Mouse (Mus musculus) left cerebral cortex, adult 9 months (tissue): ENCODE data around the gene Cenpu.
A peak's percentile ranks its signal among the peaks of the same experiment; 100 is the strongest.
"Not testable (repeated sequence)": the region's sequence is repeated elsewhere in the genome, so short reads cannot be mapped to it uniquely, and the experiment has no call there.

ENCODE experiments used
- DNase-seq, 2 experiments: peaks; one replicate each; pipeline ENCODE4 v3.0.0; 2022; ENCODE audit warnings: low spot score in 2 of 2

The Cenpu gene

DNA sequence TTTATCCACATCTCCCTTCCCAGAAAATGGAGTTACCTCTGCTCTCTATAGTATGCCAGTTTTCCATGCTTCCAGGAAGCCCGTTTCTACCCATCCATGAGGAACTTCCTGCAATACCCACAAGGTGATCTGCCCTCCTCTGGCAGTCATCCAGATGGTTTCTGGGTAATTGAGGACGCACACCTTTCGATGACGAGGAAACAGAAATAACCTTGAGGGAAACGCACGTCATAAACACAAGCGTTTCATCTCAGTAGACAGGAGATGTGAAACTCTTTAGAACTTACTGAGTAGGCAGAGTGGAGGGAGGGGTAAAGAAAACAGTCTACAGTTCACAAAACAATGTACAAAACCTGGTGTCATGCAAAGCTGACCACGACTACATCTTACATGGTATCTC, 1.8 kb upstream of the Cenpu start:
- no peak for DNase-seq

- DNase-seq: peak in 1 of 2 experiments; percentile 8
Measured at GRCm38 (mm10) chr8:46551029-46551428, 799 bp upstream of the Cenpu start.

- DNase-seq: no peak
Measured at GRCm38 (mm10) chr8:46552441-46552765, 575 bp downstream of the Cenpu start.

DNA sequence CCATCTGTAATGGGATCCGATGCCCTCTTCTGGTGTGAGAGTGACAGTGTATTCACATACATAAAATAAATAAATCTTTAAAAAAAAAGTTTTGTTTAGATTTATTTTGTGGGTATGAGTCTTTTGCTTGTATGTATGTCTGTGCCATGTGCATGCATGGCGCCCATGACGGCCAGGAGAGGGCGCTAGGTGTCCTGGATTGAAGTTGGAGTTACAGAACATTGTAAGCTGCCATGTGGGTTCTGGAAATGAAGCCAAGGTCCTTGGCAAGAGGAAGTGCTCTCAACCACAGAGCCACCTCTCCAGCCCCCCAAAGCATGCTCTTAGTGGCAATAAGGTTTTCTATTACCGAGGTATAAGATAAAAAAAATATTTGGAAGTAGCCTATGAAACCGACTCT, 7.6 kb downstream of the Cenpu start:
- DNase-seq: no peak

DNA sequence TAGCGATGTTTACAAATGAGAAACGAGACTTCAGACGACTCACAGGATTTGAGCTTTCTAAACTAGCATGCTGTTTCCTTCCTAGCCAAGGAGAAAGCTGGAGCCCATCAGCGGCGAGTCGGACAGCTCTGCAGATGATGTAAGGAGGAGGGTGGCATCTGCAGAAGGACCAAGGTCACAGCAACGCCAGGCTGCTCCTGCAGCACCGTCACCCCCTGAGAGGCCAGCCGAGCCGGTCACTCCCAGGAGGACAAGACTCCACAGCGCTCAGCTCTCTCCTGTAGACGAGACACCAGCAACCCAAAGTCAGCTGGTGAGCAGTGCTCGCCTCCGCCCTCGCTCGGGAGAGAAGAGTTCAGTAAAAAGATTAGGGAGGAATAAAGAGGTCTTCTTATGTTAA, 10.5 kb downstream of the Cenpu start:
- DNase-seq: no peak

- peak; percentile 75 to 89 for DNase-seq
Measured at GRCm38 (mm10) chr8:46566914-46567529, 15.2 kb downstream of the Cenpu start.

- DNase-seq: peak in 1 of 2 experiments; percentile 25
Measured at GRCm38 (mm10) chr8:46567946-46568345, 16.1 kb downstream of the Cenpu start.

GRCm38 (mm10) chr8:46568942-46569341, 17.1 kb downstream of the Cenpu start:
- no peak for DNase-seq

DNA sequence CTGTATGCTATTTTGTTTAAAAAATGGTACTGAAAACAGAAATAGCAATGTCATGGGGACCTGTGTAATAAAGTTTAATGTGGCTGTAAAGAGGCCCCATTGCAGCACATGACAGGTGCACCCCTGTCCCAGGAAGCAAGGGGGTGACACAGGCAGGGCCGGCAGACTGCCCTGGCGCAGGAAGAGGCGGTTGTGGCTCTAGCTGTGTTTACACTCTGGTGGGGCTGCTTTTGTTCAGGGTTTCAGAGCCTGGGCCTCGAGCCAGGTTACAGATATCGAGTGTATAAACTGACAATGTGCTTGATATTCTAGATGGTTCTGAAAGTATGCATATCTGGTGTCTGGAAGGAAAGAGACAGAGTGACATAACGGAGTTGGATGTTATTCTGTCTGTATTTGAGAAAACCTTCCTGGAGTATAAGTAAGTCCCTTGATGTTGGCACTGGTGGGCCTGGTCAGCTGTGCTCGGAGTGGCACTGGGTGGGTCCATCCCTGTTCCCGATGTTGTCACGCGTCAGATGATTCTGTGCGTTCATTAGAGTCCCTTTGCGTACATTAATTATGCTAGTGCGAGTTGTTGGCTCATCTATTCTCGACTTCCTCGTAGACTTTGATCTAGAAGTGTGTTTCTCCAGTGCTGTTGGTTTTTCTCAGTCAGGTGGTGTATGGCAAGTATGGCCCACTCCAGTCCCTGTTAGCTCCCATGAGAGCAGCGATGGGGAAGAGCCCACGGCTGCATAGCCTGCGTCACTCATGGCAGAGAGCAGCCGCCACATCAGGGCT, 18.0 kb downstream of the Cenpu start:
- no peak for DNase-seq

- DNase-seq: no peak
Measured at GRCm38 (mm10) chr8:46570673-46571072, 18.8 kb downstream of the Cenpu start.

GRCm38 (mm10) chr8:46573446-46573845, 21.6 kb downstream of the Cenpu start:
- DNase-seq: no peak

DNA sequence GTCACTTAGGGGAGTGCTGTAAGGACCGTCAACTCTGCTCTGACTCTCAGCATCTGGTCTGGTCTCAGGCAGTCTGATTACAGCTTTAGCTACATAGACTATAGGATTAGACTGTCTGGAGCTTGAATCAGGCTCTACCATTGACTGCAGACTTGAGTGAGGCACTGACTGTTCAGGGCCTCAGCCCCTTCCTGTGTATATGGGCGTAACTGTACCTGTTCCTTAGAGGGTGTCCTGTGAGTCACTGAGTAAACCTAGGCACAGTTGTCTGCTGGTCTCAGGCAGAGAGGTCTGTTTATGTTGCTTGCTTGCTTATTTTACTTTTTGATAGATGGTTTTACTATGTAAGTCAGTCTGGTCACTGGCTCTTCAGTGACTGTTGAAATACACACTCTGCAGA, 22.1 kb downstream of the Cenpu start:
- no peak for DNase-seq

- DNase-seq: no peak
Measured at GRCm38 (mm10) chr8:46578794-46579193, 27.0 kb downstream of the Cenpu start.

DNA sequence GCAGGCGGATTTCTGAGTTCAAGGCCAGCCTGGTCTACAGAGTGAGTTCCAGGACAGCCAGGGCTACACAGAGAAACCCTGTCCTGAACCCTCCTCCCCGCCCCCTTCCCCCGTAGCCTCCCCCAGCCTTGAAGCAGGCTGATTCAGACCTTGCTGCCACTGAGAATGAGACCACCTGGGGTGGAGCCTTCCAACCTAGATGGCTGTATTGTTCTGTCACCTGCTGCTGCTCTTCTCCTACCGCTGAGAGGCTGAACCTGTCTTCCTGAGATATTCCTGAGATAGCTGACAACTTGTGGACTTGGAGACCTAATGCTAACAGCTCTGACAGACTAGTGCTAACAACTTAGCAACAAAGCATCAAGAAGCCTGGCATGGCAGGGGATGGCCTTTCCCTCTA, 32.5 kb downstream of the Cenpu start:
- DNase-seq: not testable (repeated sequence)

DNA sequence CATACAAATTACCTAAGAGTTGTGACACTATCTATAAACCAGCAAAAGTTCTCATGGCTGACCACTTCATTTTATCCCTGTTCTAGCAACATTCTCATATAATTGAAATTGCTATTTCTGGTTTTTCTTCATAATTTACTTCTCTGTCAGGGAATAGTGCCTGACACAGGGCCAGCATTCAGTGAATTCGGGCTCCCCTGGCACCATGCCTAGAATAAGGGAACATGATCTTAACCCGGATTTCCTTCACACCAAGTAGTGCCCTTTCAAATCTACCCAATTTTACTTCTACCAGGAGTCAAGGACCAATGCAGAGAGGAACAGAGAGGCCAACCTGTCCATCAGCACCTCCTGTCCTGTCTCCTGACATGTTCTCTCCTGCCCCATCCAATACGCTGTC, 33.7 kb downstream of the Cenpu start:
- no peak for DNase-seq

GRCm38 (mm10) chr8:46587911-46588310, 36.1 kb downstream of the Cenpu start:
- DNase-seq: no peak

DNA sequence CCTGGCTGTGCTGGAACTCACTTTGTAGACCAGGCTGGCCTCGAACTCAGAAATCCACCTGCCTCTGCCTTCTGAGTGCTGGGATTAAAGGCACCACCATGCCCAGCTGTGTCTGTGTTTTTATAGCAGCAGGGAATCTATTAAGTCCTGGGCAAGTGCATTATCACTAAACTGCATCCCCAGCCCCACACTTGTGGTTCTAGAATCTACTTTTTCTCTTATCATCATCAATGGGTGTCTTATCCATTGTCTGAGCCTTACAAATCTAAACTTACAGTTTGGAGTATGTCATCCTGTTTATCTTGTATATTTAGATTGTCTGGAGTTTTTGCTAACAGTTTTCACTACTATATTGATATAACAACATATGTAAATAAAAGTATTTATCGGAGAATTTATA, 36.8 kb downstream of the Cenpu start:
- no peak for DNase-seq

DNA sequence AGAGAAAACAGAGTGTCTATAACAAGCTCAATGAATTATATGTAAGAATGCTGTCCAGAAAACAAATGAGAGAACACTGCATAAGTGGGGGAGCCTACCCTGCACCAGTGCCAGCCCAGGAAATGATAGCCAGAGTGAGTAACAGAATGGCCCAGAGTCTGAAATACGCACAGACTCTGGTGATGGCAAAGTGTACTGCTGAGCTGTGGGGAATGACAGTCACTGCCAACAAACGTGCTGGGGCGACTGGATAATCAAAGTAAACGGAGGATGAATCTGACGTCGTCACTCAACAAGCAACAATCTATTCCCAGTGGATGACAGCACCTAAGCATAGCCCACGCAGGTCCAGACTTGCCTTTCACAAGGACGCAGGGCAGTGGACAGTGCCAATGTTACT, 41.2 kb downstream of the Cenpu start:
- DNase-seq: no peak

DNA sequence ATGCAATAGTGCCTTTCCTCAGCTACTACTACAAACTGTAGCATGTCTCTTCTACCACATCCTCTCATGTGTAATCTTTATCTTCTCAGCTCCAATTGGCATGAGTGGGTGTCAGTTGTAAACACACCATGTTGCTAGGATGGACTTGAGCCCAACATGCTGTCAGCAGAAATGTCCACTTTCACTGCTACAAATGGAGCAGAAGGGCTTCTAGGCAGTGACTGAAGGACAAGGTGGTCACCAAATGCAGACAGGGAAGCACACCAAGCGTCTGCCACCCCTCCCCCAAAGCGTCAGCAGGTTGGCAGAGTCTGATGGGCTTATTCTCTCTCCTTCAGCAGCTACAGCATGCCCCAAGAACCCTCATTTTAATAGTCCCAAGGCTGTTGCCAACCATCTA, 41.9 kb downstream of the Cenpu start:
- DNase-seq: no peak

DNA sequence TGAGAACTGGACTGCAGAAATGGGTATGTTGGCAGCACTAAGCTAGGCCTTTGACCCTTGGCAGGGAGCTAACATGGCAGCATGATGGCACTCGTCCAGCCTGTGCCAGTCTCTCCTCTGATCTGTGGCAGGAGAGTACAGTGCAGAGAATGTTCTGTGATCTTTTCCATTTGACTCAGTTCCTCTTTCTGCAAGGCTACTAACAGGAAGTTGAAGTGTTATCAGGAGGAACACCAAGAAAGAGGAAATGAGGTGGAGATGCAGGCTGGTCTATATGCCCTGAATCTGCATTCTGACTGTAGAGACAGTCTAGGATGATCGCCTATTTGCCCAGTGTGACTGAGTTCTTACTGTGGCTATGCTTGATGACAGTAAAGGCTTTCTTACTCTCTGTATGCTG, 43.8 kb downstream of the Cenpu start:
- no peak for DNase-seq

- DNase-seq: no peak
Measured at GRCm38 (mm10) chr8:46596530-46596929, 44.7 kb downstream of the Cenpu start.

DNA sequence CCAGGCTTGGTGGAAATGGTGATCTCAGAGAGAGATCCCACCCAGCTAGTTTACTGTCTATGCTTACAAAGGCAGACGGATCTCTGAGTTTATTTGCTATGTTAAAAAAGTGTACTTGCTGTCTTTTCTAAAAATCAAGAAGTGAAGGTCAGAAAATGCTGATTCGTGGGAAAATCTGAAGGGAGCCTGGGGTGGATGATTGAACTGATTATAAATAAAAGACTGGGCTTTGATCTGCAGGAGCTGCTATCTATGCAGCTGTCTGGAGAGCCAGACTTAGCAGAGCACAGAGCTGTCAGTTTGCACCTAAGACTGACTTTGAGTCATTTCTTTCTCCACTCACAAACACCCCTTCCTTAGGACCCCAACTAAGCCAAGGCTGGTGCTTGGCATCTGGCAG, 45.6 kb downstream of the Cenpu start:
- DNase-seq: no peak

- DNase-seq: no peak
Measured at GRCm38 (mm10) chr8:46598114-46598513, 46.3 kb downstream of the Cenpu start.

DNA sequence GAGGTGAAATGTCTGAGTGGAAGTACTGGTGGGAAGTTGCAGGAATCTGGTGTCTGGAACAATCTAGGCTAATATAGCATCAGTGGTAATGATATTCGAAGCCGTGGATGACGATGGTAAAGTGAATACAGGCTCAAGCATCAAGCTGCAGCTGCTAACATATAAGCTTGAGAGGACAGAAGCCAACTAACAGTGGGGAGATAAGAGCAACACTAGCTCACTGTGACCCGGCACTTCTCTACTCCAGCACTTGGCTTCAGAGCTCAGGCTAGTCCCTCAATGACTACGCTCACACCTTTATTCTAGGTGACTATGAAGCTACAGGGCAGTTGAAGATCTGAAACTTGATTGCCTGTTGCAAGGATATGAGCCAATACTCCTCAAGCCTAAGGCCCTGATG, 46.9 kb downstream of the Cenpu start:
- DNase-seq: no peak
